Mouse (Mus musculus): Measurements from ENCODE around the gene Abcf3.

DNA sequence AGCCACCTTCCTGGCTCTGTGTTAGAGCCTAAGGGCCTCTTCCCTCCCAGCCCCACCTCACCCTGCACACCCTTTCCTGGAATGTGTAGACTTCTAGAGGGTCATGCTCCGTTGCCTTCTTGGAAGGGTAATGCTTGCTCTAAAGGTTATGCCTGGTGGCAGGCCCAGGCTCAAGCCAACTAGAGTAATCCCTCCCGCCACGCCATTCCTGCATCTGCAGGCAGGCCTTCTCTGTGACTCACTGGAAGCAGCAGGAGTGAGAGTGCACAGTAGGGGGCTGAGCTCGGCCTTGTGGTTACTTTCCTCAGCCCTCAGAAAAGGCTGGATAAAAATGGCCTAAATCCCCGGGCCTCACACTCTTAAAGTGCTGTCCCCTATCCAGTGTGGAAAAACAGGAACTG lies 11.3 kb upstream of the Abcf3 start:
- TF ChIP-seq USF1 (IDR thresholded peaks at IDR 0.05; ENCODE audit: low read depth) (no peak), TCF12 (IDR thresholded peaks at IDR 0.05; ENCODE audit: insufficient read depth, poor library complexity, severe bottlenecking) (no peak), E2F4 (IDR thresholded peaks at IDR 0.05; ENCODE audit: insufficient read depth) (no peak), POLR2AphosphoS2 (IDR thresholded peaks at IDR 0.05; ENCODE audit: insufficient read length, low read depth) (no peak), POLR2A (IDR thresholded peaks at IDR 0.05; ENCODE audit: insufficient read length, low read depth) (no peak), MAX (IDR thresholded peaks at IDR 0.05; ENCODE audit: low read depth) (no peak), MYOG (IDR thresholded peaks at IDR 0.05; ENCODE audit: control insufficient read depth in 1 of 3, insufficient read depth in 1 of 3, insufficient read length in 2 of 3, low read depth in 2 of 3) (peak in 1 of 3 experiments; percentile 15), SRF (IDR thresholded peaks at IDR 0.05; ENCODE audit: control insufficient read depth, insufficient read length, low read depth) (no peak), CEBPB (IDR thresholded peaks at IDR 0.05; ENCODE audit: insufficient read depth, poor library complexity, severe bottlenecking) (no peak), REST (IDR thresholded peaks at IDR 0.05; ENCODE audit: insufficient read depth, insufficient read length) (no peak)
